Mouse (Mus musculus) cerebellum, adult 2 months (tissue): ENCODE data around the gene Golga4. TPM values are rescaled to one million over a fixed set of nuclear protein-coding genes. Genes with fewer than 3 reads are reported as not detected.

Experiments
- DNase-seq, 2 experiments: peaks; one replicate each; pipeline ENCODE4 v3.0.0; 2021
- H3K27ac ChIP-seq: fragments of 200-500 bp; 2 replicates; pipeline ENCODE4 v1.5.1; 2012; ENCODE audit warnings: low read length, control low read depth, inconsistent platforms; ENCODE audit not compliant: insufficient read depth
- H3K27me3 ChIP-seq: fragments of 200-500 bp; 2 replicates; pipeline ENCODE4 v1.6.1; 2012; ENCODE audit warnings: inconsistent platforms, mild to moderate bottlenecking, low read length, moderate library complexity; ENCODE audit not compliant: control insufficient read depth, insufficient read depth
- H3K4me1 ChIP-seq: fragments of 200-500 bp; 2 replicates; pipeline ENCODE4 v1.6.1; 2011; ENCODE audit warnings: low read length; ENCODE audit not compliant: control insufficient read depth, insufficient read depth
- H3K4me3 ChIP-seq: fragments of 200-500 bp; replicated peaks from 2 replicates; pipeline ENCODE3; 2011; ENCODE audit warnings: mild to moderate bottlenecking, low read depth, low read length, control low read depth; ENCODE audit not compliant: insufficient read depth
- CTCF ChIP-seq: fragments of 200-500 bp; IDR thresholded peaks from 2 replicates; pipeline ENCODE4 v1.5.1; 2011; ENCODE audit warnings: low read depth, mild to moderate bottlenecking, control low read depth, low read length, moderate library complexity, borderline replicate concordance; ENCODE audit not compliant: insufficient read depth
- POLR2A ChIP-seq: fragments of 200-500 bp; IDR thresholded peaks from 2 replicates; pipeline ENCODE4 v1.6.1; 2011; ENCODE audit warnings: low read length, control low read depth, borderline replicate concordance; ENCODE audit not compliant: insufficient read depth
- WGBS: fragments of 180-500 bp; shearing (Covaris S2); methylation state at CpG from one replicate; pipeline ENCODE4 v1.1.7; 2018; 5-methylcytosine and 5-hydroxymethylcytosine counted together
- polyA plus RNA-seq: library from polyadenylated mRNA; depleted of rRNA; stranded (reverse); fragments of >200 nt; gene quantifications from 2 replicates; pipeline ENCODE4 v1.2.3, GENCODE M21; 2012; rRNA removed

Gene Golga4
- polyA plus RNA-seq, 1 experiment = 61.5 TPM

- no peak overlapping the region for H3K4me3 ChIP-seq
- 66% methylated on average over 9 of the region's 9 CpGs for WGBS
- no peaks in the 10 kb centered on the region for H3K27me3 ChIP-seq
- TF ChIP-seq POLR2A (no peak), CTCF (no peak)
- no peak overlapping the region for H3K27ac ChIP-seq
- peaks cover 3% of the 10 kb centered on the region; the same call in 1 of the 2 replicates for H3K4me1 ChIP-seq
- DNase-seq = no peak
These were observed 117.4 kb downstream of the Golga4 start for GRCm38 (mm10) chr9:118623483-118623882.

DNA sequence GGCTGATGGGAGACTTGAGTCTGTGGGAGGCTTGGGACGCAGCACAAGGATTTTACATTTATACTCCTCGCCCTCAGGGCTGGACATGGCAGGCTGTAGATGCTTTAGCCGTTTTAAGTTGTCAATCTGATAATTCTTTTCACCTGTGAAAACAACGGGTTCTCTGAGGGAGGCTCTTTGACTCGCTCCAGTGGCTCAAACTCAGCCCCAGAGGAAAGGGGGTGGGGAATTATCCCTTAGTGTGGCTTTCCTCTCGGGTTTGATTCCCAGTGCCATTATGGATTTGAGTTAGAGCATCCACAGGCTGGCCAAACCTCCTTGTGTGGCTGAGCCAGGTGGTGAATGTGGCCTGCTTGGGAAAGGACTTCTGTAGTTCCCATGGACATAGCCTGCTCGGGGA is 118.1 kb downstream of the Golga4 start:
- WGBS = 66% methylated on average over 7 of the region's 7 CpGs
- TF ChIP-seq CTCF (no peak), POLR2A (no peak)
- no peaks in the 10 kb centered on the region for H3K27me3 ChIP-seq
- H3K4me1 ChIP-seq = peaks cover 3% of the 10 kb centered on the region; the same call in 1 of the 2 replicates
- no peak overlapping the region for H3K4me3 ChIP-seq
- DNase-seq = no peak
- H3K27ac ChIP-seq = no peak overlapping the region

- Histone ChIP-seq H3K4me3 (no peak overlapping the region), H3K4me1 (no peaks in the 10 kb centered on the region), H3K27me3 (no peaks in the 10 kb centered on the region), H3K27ac (no peak overlapping the region)
- 60% methylated on average over 6 of the region's 6 CpGs for WGBS
- no peak for DNase-seq
- no peak for TF ChIP-seq POLR2A
- TF ChIP-seq CTCF = no peak
These were observed 123.8 kb downstream of the Golga4 start for GRCm38 (mm10) chr9:118629763-118630379.

Other genes with a start within 250 kb of the Golga4 start
- 6.0 and 6.9 TPM in 2 replicates for gene Eomes, start 28.1 kb upstream of the Golga4 start, polyA plus RNA-seq
- gene Itga9, start 100.4 kb downstream of the Golga4 start, polyA plus RNA-seq = 1.6 and 2.2 TPM in 2 replicates